Mouse (Mus musculus): ENCODE data around the gene Hsd17b11.

Gene Hsd17b11

GRCm38 (mm10) chr5:104021597-104022378, at the start of gene Hsd17b11:
Gene Hsd17b11 (minus strand): TSS chr5:104021919.
- peak; percentile 82 to 94 for DNase-seq (ENCODE audit: low spot score in 2 of 2)

DNA sequence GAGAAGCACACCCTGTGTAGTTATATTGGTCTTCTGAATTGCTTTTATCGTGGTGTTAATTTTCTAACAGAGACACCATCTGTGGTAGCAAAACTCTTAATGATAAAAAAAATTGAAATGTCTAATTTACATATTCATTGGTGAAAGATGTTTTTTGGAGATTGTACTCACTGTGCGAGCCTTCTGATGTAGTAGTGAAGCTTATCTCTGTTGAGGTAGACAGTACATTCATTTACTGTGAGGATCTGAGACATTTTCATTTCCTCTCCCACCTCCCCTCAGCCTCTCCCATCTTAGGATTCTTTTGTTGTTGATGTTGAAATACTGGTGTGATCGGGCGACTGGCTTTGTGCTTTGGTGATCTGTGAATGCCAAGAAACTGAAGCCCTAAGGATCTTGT, 49.3 kb upstream of the Hsd17b11 start:
- DNase-seq (ENCODE audit: low spot score in 2 of 2): no peak

GRCm38 (mm10) chr5:104068751-104069150, 47.0 kb upstream of the Hsd17b11 start:
- no peak for DNase-seq (ENCODE audit: low spot score in 2 of 2)

GRCm38 (mm10) chr5:104062773-104063551, 41.2 kb upstream of the Hsd17b11 start:
- DNase-seq (ENCODE audit: low spot score in 2 of 2): no peak

DNA sequence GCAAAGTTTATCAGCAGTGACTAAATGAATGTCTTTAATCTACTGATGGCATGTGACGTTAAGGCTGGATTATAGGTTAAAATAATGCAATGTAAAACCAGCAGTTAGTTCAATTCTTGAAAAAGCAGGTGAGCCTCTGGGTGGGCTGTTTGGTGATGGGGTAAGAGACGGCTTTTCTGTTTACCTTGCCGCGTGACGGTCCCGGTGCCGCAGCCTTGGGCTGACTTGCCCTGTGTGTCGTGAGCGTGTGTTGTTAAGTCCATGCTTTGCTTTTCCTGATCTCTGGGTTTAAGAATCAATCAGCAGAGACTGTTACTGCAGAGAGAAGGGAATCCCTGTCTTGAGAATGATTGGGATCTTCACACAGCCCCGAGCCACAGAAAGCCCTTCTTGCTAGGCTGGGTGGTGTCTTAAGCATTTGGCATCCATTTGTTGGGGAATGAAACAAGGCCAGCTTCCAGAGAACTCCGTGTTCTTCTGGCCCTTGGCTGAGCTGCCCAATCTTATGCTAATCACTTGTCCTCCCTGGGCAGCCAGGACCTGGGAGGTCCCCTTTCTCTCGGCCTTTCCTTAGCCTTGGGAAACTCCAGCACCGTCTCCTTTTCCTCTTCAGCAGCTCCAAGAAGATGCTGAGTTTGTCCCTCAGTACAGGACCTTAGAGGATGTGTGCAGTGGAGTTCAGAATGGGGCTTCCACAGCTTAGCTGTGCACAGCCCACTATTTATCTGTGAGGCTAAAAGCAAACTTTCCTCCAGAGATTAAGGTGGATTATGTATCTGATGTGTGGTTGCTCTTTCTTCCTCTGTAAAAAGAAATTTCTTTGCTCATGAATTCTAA, 40.4 kb upstream of the Hsd17b11 start:
- peak in 1 of 2 experiments; percentile 35 for DNase-seq (ENCODE audit: low spot score in 2 of 2)

DNA sequence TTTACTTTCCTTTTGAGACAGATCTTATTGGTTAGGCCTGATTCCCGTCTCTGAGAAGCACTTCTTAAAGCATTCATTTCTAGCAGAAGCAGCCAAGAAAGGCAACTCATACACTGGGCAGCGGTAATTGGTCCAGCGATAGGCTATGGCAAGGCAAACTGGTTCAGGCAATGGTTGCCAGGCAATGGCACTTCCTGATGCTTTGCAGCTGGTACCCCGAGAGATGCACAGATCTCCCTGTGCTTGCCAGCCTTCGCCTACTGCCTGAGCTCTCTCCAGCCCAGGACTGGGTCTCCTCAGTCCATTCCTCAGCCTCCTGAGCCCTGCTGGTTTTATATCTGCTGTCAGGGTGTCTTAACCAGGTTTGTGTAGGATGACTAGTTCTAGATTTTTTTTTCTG, 38.7 kb upstream of the Hsd17b11 start:
- no peak for DNase-seq (ENCODE audit: low spot score in 2 of 2)

GRCm38 (mm10) chr5:104059628-104060027, 37.9 kb upstream of the Hsd17b11 start:
- no peak for DNase-seq (ENCODE audit: low spot score in 2 of 2)

DNA sequence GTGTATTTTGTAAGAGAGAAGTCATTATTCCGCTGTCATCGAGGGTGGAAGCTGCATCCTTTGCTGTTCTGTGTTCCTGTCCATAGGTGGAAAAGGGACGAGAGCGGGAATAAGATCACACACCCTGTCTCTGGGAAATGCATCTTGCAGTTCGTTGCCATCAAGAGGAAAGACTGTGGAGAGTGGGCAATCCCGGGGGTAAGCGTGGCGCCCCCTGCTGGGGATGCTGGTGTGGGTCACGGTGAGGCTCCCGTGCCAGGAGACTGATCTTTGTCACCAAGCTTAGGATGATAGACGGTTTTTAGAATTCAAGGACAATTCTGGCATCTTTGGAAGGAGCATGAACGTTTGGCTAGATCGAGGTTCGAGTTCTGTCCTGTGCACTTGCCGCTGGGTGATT, 36.3 kb upstream of the Hsd17b11 start:
- peak in 1 of 2 experiments; percentile 42 for DNase-seq (ENCODE audit: low spot score in 2 of 2)

DNA sequence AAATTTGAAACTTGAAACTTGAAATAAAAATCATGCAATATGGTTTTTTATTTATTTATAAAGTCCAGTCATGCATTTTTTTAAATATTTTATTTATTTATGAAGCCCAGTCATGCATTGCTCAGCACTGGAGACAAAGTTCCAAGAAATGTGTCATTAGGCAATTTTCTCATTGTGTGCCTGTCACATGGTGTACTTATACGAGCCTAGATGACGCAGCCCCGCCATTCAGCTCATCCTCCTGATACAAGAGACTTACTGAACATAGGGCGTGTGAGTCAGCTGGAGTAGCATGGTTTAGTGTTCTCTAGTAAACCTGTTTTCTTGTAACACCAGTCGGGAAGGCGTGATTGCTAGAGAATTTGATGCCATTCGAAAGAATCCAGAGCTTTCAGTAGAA, 34.6 kb upstream of the Hsd17b11 start:
- no peak for DNase-seq (ENCODE audit: low spot score in 2 of 2)

- no peak for DNase-seq (ENCODE audit: low spot score in 2 of 2)
These were observed 34.1 kb upstream of the Hsd17b11 start for GRCm38 (mm10) chr5:104055816-104056215.

DNA sequence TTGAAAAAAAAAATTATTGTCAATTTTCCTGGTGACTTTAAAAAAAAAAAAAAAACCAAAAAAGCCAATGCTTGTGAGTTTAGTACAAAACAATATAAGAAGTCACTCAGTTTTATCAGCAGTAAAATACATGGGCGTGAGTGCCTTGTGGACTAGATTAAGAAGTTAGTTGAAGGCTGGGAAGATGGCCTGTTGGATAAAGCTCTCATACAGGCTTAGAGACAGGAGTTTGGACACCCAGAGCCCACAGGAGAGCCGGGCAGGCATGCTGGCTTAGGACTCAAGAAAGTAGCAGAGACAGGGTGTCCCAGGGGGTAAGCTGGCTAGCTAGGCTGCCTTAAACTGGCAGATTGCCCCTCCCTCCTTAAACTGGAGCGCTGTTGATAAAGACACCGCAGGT, 33.2 kb upstream of the Hsd17b11 start:
- no peak for DNase-seq (ENCODE audit: low spot score in 2 of 2)

DNA sequence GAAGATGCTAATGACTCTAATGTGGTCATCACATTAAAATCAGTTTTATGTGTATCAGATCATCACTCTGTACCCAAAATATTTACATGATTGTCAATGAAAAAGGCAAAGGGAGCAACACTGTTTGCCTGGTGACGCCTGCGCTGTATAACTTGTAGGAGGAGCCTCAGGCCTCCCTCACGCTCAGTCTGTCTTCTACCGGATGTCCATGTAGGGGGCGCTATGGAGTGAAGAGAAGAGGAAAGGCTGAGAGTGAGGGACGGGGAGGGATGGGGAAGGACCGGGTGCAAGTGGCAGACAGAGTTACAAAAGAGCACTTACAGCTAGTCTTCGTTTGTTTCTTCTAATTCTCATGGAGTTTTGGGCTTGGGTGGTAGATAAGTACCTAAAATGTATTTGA, 31.2 kb upstream of the Hsd17b11 start:
- DNase-seq (ENCODE audit: low spot score in 2 of 2): no peak

DNA sequence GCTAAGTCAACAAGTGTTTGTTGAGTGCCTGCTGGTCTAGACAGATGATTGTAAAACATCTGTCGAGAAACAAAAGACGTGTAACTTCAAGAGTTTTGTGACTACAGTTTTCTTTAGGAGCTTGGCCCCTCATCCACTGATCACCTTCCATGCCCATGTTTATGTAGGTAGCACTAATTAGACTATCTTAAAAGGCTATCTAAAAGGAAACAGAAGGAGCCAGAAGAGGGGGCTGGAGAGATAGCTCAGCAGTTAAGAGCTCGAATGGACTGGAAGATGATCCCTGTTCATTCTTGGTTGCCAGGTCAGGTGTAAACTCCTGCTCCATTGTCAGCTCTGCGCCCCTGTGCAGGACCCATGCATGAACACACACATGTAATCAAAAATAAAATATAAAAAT, 26.4 kb upstream of the Hsd17b11 start:
- no peak for DNase-seq (ENCODE audit: low spot score in 2 of 2)

- DNase-seq (ENCODE audit: low spot score in 2 of 2): peak; percentile 15 to 16
These were observed 25.7 kb upstream of the Hsd17b11 start for GRCm38 (mm10) chr5:104047200-104048105.

- peak; percentile 96 to 97 for DNase-seq (ENCODE audit: low spot score in 2 of 2)
These were observed 24.8 kb upstream of the Hsd17b11 start, which contains the start of gene Nudt9 for GRCm38 (mm10) chr5:104046256-104047199. Gene Nudt9 (plus strand): TSS chr5:104046306.

GRCm38 (mm10) chr5:104043704-104044103, 22.0 kb upstream of the Hsd17b11 start:
- no peak for DNase-seq (ENCODE audit: low spot score in 2 of 2)

GRCm38 (mm10) chr5:104042906-104043305, 21.2 kb upstream of the Hsd17b11 start:
- DNase-seq (ENCODE audit: low spot score in 2 of 2): no peak

- DNase-seq (ENCODE audit: low spot score in 2 of 2): peak; percentile 45 to 50
These were observed 17.6 kb upstream of the Hsd17b11 start for GRCm38 (mm10) chr5:104039154-104039932.

DNA sequence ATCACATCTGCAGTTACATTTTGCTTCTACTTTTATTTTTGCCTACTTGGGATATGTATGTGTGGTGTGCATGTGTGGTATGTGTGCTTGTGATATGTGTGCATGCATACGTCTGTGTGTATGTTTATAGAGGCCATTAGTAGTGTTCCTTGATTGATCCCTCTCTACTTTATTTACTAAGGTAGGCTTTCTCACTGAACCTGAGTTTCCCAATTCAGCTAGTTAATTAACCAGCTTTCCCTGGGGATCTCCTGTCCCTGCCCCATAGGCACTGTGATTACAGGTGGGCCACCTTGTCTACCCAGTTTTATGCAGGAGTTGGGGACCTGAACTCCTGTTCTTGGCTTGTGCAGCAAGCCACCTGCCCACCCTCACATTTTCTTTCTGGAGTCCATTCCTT, 15.0 kb upstream of the Hsd17b11 start:
- no peak for DNase-seq (ENCODE audit: low spot score in 2 of 2)
